Mouse (Mus musculus) CD4-positive, CD25-positive, alpha-beta regulatory T cell (primary cell): ENCODE data around the gene Psmb1. TPM values are rescaled to one million over a fixed set of nuclear protein-coding genes. Genes with fewer than 3 reads are reported as not detected.

ENCODE experiments used
- polyA plus RNA-seq: library from polyadenylated mRNA; unstranded; fragments of 100-300 nt; shearing (Covaris generic); gene quantifications from one replicate; pipeline ENCODE4 v1.2.1, GENCODE M21; 2017

The Psmb1 gene
- 249 TPM for polyA plus RNA-seq

GRCm38 (mm10) chr17:15499656-15500394 is at the start of gene Psmb1, which contains the start of gene Tbp:
Psmb1 (minus strand) TSS chr17:15499751.
Tbp (plus strand) TSS chr17:15499888.

GRCm38 (mm10) chr17:15526986-15527810 is 27.6 kb upstream of the Psmb1 start, which contains the start of gene Pdcd2:
Pdcd2 (minus strand) TSS chr17:15527301.

Other genes starting within 250 kb of the Psmb1 start
- 0.30 TPM for gene Dll1, start 122.9 kb downstream of the Psmb1 start, polyA plus RNA-seq
- 41.1 TPM for gene Fam120b, start 103.5 kb downstream of the Psmb1 start, polyA plus RNA-seq
- 52.9 TPM for gene Tbp, start 137 bp upstream of the Psmb1 start, polyA plus RNA-seq
- 113 TPM for gene Pdcd2, start 27.6 kb upstream of the Psmb1 start, polyA plus RNA-seq
- gene Prdm9, start 64.6 kb upstream of the Psmb1 start, polyA plus RNA-seq = 7.1 TPM
- gene Chd1, start 205.2 kb upstream of the Psmb1 start, polyA plus RNA-seq = 98.9 TPM